Mouse (Mus musculus) left cerebral cortex, adult 6 months (tissue): ENCODE data around the gene Olfr1489. TPM values are rescaled to one million over a fixed set of nuclear protein-coding genes. Genes with fewer than 3 reads are reported as not detected.

Source experiments
- long read RNA-seq, 2 experiments: library from polyadenylated mRNA; unstranded; transcript quantifications; one replicate each; pipeline ENCODE4 v2.0.0; 2019 to 2020
- polyA plus RNA-seq: library from polyadenylated mRNA; unstranded; fragments of <200 nt; fragmentation: Nextera tagmentation; gene quantifications from 2 replicates; pipeline ENCODE4 v1.2.3, GENCODE M21; 2021

Olfr1489 gene
- 0.04 TPM in 1 of 2 replicates, not detected in the other for polyA plus RNA-seq
- long read RNA-seq, experiment 1, result 0 reads
- long read RNA-seq, experiment 2, result 0 reads

DNA sequence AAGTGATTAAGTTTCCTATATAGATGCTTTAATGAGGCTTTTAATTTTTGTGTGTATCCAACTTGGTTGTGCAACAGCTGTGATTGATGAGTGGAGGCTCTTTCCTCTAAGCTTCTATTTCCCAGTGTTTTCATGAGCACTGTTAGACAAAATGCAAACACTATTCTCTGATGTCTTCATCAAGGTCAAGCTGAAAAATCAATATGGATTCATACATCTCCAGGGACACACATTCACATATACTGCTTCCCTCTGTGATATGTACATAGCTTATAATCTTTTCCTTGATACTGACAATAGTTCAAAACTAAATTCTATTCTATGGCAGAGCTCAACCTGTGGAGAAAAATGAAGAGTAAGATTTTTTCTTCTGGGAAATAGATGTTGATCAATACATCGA is at the start of gene Olfr1489:
Olfr1489 (plus strand) TSS at position 301 of the 400 bp plus-strand sequence.

GRCm38 (mm10) chr19:13583211-13583610 is 48.2 kb upstream of the Olfr1489 start, which contains the start of gene Olfr1484:
Gene Olfr1484 (plus strand): TSS chr19:13583511.

GRCm38 (mm10) chr19:13617075-13617474 is 14.3 kb upstream of the Olfr1489 start, which contains the start of gene Olfr1487:
Gene Olfr1487 (plus strand): TSS chr19:13617375.

GRCm38 (mm10) chr19:13650791-13651190 is 19.4 kb downstream of the Olfr1489 start, which contains the start of gene Olfr1490:
Gene Olfr1490 (plus strand): TSS chr19:13651091.

Other genes starting within 250 kb of the Olfr1489 start
- not detected in 2 replicates for gene Olfr1469, start 223.8 kb upstream of the Olfr1489 start, polyA plus RNA-seq
- gene Olfr1471, start 188.2 kb upstream of the Olfr1489 start, polyA plus RNA-seq, result not detected in 2 replicates
- gene Olfr1472, start 175.5 kb upstream of the Olfr1489 start, polyA plus RNA-seq, result not detected in 2 replicates
- not detected in 2 replicates for gene Olfr1474, start 162.1 kb upstream of the Olfr1489 start, polyA plus RNA-seq
- gene Olfr1475, start 151.4 kb upstream of the Olfr1489 start, polyA plus RNA-seq, result not detected in 2 replicates
- gene Olfr1477, start 131.1 kb upstream of the Olfr1489 start, polyA plus RNA-seq, result not detected in 2 replicates
- not detected in 2 replicates for gene Olfr1480, start 103.7 kb upstream of the Olfr1489 start, polyA plus RNA-seq
- not detected in 2 replicates for gene Olfr1484, start 48.1 kb upstream of the Olfr1489 start, polyA plus RNA-seq
- not detected in 2 replicates for gene Olfr1487, start 14.2 kb upstream of the Olfr1489 start, polyA plus RNA-seq
- not detected in 2 replicates for gene Olfr1490, start 19.5 kb downstream of the Olfr1489 start, polyA plus RNA-seq
- not detected in 2 replicates for gene Olfr1491, start 65.6 kb downstream of the Olfr1489 start, polyA plus RNA-seq
- not detected in 2 replicates for gene Olfr1493-ps1, start 91.7 kb downstream of the Olfr1489 start, polyA plus RNA-seq
- gene Olfr1494, start 108.1 kb downstream of the Olfr1489 start, polyA plus RNA-seq, result not detected in 2 replicates
- gene Olfr1495, start 133.0 kb downstream of the Olfr1489 start, polyA plus RNA-seq, result not detected in 2 replicates
- not detected in 2 replicates for gene Olfr1496, start 146.3 kb downstream of the Olfr1489 start, polyA plus RNA-seq
- not detected in 2 replicates for gene Olfr1497, start 166.6 kb downstream of the Olfr1489 start, polyA plus RNA-seq
- not detected in 2 replicates for gene Olfr1499, start 187.8 kb downstream of the Olfr1489 start, polyA plus RNA-seq
- gene Olfr1500, start 198.9 kb downstream of the Olfr1489 start, polyA plus RNA-seq, result not detected in 2 replicates
- gene Olfr1501, start 219.1 kb downstream of the Olfr1489 start, polyA plus RNA-seq, result not detected in 2 replicates
- not detected in 2 replicates for gene Olfr1502, start 230.2 kb downstream of the Olfr1489 start, polyA plus RNA-seq